Mouse (Mus musculus) thymus, postnatal 25 days (tissue): ENCODE data around the gene Pfkm.
A peak's percentile ranks its signal among the peaks of the same experiment; 100 is the strongest.

Experiments used
- DNase-seq: peaks from one replicate; pipeline ENCODE4 v3.0.0; 2022

Gene Pfkm

DNA sequence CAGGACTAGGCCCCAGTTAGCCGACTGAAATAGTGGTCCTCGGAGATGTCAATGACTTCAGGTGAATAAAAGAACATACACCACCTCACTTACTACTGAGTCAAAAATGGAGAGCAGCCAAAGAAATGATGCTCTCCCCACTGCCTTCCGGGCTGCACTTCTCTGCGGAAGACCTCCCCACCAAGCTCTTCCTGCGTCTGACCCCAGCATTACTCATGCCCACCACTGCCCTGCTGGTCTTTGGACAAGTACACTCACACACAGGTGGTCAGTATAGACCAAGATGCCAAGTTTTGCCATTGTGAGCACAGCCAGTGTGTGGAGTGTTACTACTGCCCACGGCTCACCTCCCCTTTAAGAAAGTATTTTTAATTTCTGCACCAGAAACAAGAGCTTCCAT lies 10.0 kb downstream of the Pfkm start:
- no peak for DNase-seq

DNA sequence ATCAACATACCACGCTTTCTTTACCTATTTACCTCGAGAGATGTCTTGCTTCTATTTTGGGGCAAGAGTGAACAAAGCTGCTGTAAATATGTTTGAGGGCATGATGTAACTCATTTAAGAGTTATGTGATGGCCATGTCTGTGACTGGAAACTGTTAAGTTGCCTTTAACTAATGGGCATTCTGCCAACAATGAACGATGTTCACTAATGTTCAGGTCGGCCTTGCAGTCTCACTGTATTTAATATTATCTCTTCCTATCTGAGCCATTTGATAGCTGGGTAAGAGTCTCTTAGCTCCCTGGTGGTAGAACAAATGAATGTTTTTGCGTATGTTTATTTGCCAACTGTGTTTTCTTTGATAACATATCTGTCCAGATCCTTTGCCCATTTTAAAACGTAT lies 14.1 kb downstream of the Pfkm start:
- no peak for DNase-seq

DNA sequence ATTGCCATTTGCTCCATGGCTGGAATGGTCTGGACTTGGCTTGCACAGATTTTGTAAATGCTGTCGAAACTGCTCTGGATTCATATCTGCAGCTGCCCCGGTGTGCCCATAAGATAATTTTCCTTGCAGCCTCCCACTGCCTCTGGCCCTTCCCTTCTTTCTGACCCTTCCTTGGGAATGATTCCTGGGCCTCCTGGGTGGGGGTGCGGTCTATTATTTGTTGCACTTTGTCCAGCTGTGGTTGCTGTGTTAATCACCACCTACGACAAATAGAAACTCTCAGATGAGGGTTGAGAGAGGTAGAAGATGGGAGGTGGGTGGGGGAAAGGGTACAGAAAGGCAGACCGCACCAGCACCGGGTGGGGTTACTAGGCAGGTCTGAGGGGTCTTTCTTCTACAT lies 14.8 kb downstream of the Pfkm start:
- DNase-seq = no peak

DNA sequence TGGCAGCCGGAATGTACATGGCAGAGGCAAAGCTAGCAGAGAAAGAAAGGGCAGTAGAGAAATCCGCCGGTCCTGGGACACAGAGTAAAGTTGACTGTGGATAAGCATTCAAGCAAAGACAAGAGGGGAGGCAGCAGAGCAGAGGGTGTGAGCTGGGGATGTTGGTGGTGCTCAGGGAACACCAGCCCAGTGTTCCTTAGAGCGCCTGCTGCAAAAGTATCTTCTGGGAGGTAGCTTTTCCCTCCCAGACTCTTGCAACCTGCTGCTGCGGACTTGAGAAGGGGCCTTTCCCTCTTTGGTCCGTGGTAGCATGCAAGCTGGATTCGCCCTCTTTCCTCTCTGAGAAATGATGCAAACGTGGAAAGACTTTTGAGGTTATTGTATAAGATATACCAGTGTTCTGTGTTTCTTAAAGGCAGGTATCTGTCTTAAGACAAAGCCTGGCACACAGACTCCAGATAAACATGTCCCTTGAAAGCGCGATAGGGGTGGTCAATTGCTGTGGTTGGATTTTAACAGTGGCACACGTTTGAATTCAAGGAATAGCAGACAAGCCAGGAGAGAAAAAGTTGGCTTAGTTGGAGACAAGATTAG lies 15.4 kb downstream of the Pfkm start:
- DNase-seq = no peak

DNA sequence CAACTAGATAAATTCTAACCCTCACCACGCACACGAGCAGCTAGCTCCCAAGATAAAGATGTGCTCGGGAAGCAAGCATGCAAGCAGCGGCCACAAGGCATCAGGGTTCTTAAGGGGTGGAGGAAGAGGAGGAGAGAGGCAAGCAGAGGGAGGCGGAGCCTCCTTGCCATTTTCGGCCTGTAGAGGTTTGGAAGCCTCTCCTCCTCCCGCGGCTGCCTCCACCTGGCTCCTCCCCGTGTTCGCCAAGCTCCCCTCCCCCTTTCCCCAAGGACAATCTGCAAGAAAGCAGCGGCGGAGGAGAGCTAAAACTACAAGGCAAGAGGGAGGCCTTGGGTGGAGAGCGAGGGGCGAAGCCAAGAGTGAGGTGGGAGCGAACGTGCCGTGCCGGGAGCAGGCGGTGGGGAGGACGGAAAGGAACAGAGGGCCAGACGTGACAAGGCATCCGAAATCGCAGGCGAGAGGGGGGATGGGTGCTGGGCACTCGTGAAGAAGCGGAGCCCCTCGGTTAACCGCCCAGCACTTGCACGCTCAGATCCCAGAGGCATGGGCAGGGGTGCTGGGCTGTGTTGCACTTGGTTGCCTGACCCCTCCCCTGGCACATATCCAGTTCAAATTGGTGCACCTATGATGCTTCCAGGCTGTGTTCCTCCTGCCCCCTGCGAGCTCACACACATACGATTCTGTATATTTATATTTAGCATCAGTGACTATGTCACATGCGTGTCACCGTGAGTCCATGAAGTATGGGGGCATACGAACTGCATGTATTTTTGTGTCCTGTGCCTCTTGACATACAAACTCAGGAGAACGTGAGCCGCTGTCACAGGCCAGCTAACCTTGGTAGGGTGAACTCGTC lies 16.1 kb downstream of the Pfkm start:
- peak; percentile 82 for DNase-seq

DNA sequence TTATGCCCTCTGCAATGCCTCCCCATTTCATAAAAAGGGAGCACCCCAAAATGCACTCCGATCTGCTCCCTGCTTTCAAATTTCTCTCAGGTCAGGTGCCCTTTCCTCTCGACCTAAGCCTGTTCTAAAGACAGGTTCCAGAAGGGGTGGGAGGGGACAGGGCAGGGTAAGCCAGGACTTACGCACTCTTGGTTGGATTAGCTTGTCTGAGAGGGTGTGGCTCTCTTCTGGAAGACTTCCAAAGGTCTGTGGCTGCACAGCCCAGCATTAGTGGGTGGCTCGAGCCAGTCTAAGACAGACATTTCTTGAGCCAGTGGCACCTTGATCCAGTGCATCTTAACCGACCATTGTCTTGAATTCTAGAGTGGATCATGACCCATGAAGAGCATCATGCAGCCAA lies 19.4 kb downstream of the Pfkm start:
- DNase-seq = no peak

DNA sequence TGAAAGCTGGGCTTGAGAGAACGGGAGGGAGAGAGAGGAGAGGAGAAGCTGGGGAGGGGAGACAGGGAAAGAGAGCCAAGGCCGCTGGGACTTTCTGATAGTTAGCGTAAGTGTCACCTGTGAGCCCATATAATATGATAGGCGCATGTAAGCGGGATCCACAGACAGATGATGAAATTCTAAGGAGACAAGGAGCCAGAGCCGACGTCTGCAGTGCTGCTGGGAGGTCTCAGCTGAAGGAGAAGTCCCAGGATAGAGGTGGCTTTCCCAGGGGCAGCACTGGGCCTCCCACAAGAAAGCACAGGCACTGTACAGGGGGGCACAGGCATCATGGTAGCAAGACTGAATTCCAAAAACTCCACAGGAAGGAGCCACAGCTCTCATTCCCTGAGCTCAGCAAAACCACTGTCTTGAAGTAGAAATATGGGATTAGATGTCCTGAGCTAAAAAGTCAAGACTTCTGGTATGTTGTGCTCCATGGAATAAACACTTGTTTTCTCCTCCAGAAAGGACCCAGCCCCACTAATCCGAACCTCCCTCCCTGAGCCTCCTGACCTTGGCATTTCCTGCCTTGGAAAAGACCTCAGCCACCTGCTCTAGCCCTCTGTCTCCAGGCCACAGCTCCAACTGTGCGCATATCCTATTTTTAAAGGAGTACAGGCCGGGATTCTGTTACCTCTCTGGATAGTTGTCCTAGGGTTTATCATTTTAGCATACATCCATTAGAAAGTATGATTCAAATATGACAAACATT lies 21.9 kb downstream of the Pfkm start:
- no peak for DNase-seq

DNA sequence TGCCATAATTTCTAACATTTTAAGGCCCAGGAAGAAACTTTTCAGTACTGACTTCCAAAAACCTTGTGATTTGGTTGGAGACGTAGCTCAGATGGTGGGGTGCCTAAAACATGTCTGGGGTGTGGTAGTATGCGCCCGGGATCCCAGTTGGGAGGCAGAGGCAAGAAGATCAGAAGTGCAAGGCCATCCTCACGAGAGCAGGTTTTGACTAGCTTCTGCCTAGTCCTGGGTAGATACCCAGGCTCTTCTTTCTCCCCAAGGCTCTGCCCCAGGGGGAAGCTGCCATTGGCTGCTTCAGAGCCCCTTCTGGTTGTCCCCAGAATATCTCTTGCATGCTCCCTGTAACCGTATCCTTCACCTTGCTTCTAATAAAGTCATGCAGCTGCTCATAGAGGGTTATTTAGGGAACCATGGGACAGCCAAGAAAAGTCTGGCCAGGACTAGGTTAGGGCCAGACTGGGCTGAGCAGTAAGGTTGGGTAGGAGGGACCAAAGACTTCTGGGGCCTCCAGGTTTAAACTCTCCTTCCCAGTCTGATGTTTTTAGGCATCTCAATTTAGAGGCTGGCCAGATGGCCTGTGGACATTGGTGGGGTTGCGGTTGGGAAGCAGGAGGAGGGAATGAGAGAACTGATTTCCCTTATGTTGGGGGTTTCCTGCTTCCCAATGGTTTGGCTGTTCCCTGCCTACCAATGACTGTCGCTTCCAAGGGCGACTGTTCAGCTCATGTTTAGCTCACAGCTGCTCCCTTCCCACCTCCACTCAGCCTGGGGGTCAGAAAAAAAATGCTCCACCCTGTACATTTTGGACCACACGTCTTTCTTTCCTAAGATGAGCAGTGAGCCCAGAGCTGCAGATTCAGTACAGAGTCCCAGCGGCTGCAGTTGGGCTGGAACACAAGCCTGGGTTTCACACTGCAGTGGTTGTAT lies 22.7 kb downstream of the Pfkm start:
- no peak for DNase-seq

DNA sequence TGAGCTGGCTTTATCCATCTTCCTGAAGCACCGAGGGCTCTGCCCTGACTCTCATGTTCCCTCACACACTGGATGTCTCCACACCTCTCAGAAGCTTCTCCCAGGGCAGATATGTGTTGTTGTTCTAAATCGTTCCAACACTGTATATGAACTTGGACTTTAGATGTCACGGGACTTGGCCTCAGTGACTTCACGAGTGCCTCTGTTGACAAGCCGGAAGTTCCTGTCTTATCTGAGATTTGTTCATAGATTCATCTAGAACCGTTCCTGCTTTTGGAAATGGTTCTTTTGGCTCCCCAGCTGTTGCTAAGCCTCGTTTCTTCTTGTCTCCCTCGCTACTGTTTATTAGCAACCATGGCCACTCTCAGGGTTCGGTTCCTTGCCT lies 23.4 kb downstream of the Pfkm start:
- DNase-seq = no peak

DNA sequence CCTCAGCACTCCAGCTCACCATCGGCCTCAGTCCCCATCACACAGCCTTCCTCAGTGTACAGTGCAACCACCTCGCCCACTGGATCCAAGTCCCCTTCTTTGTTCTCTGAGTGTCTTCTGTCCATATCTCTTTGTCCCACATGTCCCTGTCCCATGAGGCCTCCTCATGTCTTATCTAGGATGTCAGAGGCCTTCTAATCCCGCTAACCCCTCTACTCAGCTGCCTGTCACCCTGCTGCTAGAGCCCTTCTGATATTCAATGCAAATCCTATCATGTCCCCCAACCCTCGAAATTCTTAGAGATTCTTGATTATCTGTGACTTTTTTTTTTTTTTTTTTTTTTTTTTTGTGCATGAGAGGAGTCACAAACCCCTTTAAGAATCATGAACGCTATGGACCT lies 23.9 kb downstream of the Pfkm start:
- DNase-seq = no peak

DNA sequence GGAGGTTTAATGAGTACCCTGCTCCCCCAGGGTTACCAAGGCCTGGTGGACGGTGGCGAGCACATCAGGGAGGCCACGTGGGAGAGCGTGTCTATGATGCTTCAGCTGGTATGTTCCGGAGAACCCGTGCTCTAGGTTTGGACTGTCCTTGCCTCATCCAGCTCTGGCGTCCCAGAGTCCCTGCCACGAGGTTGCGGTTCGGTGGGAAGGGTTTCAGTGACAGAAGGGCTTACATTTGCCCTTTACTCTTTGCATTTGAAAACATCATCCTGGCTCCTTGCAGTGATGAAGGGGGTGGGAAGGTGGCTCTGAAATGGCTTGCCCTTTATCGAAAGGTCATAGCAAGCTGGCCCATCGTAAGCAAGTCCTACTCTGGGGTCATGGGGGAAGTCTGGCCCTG lies 27.0 kb downstream of the Pfkm start:
- DNase-seq = no peak

DNA sequence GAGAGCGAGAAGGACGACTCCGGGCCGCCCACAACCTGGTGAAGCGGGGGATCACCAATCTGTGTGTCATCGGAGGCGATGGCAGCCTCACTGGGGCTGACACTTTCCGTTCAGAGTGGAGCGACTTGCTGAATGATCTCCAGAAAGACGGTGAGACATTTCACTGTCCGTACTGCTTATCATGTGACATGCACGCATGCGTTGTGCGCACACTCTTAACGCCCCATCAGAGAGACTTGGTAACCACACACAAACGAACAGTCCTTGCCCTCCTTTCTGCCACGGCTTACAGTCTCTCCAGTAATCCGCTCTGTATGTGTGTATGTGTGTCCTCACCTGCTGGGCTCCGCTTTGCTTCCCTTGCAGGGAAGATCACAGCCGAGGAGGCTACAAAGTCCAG lies 28.4 kb downstream of the Pfkm start:
- no peak for DNase-seq

DNA sequence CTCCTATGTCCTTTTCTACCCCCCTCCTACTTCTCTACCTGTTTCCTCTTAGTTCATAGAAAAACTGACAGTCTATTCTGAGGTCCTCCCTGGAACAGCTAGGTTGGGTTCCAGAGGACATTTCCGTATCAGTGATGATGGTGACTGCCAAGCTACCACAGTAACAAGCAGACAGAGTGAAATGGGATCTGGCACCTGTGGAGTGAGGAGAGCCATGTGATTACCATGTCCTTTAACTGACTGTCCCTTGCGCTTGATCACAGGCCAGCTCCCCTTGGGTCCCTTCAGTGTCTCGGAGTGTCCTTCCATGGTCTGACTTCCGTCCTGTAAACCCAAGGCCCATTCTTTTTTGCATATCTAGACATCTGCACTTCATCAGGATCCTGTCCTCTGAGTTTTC lies 38.6 kb downstream of the Pfkm start:
- DNase-seq = no peak

DNA sequence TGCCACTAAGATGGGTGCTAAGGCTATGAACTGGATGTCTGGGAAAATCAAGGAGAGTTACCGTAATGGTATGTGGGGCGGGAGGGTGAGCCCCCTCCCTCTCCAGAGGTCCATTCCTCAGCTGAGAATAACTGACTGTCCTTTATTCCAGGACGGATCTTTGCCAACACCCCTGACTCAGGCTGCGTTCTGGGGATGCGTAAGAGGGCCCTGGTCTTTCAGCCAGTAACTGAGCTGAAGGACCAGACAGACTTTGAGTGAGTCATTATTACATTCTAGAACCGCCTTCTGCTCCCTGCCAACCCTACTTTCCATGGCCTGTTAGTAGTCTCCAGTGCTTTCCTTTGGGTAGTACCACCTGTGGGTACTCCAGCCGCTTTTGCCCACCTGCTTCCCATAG lies 39.1 kb downstream of the Pfkm start:
- no peak for DNase-seq

DNA sequence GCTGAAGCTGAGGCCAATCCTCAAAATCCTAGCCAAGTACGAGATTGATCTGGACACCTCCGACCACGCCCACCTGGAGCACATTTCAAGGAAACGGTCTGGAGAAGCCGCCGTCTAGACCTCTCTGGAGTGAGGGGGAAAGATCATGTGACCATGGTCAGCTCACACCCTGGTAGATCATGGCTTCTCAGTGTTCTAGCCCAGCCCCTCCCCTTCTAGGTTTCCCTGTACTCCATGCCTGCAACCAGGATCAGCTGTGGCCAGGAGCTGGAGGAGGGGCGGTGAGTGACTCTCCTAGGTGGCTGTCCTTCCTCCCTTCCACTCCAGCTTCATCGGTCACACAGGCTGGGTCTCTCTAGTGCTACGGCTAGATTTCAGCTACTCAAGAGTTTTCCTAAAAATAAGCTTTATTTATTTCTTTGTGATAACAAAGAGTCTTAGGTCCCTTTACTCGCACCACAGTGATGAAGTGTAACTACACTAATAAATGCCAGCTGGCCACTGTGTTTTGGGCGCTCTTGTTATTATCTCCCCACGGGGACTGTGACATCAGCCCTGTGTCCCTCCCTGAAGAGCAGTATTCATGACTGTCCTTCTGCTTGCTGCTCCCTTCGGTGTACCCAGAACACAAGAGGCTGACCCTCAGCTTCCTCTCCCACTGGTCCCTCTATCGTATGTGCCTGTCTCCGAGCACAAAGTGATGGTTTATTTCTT lies 39.7 kb downstream of the Pfkm start:
- no peak for DNase-seq

DNA sequence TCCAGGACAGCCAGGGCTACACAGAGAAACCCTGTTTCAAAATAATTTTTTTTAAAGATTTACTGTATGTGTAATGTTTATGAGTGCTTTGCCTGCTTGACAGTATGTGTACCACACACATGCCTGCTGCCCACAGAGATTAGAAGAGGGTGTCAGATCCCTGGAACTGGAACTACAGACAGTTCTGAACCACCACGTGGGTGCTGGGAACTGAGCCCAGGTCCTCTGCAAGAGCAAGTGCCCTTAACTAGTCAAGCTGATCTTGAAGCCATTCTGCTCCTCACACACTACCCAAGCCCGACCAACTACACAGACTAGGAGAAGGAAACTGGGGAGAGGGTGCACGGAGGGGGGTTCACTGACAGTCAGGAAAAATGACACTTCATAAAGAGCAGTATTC lies 41.1 kb downstream of the Pfkm start:
- DNase-seq = no peak

DNA sequence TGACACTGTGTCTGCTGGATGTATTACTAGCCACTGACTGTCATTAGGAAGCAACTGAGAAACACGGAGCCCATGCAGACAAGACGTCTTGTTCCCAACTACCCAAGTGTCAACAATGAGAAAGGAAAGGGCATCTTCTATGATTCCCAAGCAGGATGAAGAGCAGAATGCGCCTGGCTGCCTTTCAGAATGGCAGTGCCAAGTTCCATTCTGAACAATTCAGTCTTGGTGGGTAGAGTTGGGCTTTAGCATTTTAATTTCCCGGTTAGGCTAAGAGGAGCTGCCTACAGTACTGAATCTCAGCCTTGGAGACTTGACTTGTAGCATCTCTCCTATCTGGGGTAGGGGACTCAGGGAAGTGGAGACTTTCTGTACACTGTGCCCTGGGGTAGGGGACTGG lies 41.6 kb downstream of the Pfkm start:
- DNase-seq = no peak

DNA sequence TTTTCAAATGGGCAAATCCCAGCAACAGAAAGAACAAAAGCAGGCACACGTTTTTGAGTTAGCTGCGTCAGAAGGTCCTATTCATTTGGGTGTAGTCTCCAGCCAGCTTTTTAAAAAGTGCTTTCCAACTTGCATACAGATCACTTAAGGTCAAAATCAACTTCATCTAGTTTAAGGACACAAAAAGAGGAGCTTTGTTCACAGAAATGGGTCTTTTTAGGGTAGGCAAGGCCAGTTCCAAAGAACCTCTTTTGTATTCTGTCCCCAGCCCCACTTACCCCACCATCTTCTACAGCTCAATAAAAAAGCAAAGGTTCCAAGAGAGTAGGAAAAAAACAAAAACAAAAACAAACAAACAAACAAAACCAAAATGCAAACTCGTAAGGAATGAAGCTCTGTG lies 42.3 kb downstream of the Pfkm start:
- no peak for DNase-seq

DNA sequence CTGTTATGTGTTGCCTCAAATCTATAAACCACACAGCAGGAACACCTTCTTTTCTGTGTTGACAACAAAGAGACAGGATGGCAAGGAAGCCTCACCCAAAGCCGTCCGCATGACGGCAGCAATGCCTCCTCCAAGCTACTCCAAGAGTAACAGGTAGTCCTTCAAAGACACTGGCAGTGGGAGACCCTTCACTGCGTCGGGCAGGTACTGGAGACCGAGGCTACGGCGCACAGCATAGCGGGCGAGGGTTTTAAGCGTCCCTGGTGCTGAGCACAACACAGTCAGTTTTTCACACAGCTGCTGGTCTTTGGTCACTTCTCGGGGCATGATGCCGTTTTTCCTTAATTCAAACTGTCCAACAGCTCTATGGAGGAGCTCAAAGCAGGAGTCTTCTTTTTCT lies 43.3 kb downstream of the Pfkm start:
- DNase-seq = no peak

DNA sequence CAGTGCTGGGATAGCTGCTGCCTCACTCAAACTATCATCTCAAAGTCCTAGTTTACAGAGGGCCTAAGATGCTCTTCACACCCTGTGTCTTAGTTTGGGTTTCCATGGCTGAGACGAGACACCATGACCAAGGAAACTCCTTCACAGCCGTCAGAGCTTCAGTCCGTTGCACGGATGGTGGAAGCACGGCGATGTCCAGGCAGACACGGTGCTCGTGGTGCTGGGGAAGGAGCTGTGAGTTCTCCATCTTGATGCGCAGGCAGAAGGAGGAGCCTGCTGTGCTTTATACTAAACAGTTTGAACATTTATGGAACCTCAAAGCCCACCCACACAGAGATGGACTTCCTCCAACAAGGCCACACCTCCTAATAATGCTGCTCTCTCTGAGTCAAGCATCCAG lies 44.5 kb downstream of the Pfkm start:
- no peak for DNase-seq

DNA sequence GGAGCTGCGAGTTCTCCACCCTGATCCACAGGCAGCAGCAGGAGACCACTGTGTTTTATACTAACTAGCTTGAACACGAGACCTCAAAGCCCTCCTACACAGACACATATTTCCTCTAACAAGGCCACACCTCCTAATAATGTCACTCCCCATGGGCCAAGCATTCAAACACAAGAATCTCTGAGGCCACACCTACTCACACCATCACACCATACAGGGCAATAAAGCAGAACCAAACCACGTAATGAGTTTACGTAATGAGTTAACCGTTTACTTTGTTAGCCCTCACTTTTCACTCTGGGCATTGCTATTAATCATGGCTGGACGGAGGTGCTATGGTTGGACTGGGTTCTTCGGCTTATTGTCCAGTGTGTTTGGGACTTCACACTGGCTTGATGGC lies 47.4 kb downstream of the Pfkm start:
- no peak for DNase-seq

DNA sequence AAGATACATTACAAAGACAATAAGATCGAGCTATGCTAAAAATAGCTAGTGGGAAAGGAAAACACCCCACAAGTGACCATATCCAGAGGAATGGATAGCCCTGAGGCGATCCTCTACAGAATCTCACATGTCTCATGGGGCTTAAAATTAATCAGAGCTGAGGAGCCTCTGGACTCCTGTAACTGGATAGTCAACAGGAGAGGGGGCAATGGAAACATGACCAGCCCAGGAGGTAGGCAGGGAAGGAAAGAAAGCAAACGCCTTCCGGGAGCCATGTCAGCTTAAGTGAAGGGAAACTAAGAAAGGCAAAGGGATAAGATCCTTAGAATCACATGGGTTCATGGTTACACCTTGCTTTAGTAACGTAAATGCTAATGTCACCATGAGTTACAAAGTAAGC lies 48.4 kb downstream of the Pfkm start:
- no peak for DNase-seq
